Mouse (Mus musculus): ENCODE results near the gene Lcn9. TPM values are rescaled to one million over a fixed set of nuclear protein-coding genes. Genes with fewer than 3 reads are reported as not detected.

Gene Lcn9
- not detected for total RNA-seq (2023)

GRCm38 (mm10) chr2:25822806-25823205 lies at the start of gene Lcn9:
Gene Lcn9, plus strand, starts transcription at chr2:25823153.

GRCm38 (mm10) chr2:25776717-25777116 lies 46.2 kb upstream of the Lcn9 start, which contains the start of gene Lcn11:
Gene Lcn11, plus strand, starts transcription at chr2:25777017.

GRCm38 (mm10) chr2:25781957-25782356 lies 41.0 kb upstream of the Lcn9 start, which contains the start of gene Gm13539:
Gene Gm13539, plus strand, starts transcription at chr2:25782257.

GRCm38 (mm10) chr2:25815748-25816147 lies 7.2 kb upstream of the Lcn9 start, which contains the start of gene Glt6d1:
Gene Glt6d1, minus strand, starts transcription at chr2:25815848.

GRCm38 (mm10) chr2:25847226-25847625 lies 24.3 kb downstream of the Lcn9 start, which contains the start of gene Sohlh1:
Gene Sohlh1, minus strand, starts transcription at chr2:25847248.

GRCm38 (mm10) chr2:25863337-25864131 lies 40.6 kb downstream of the Lcn9 start, which contains the start of gene Kcnt1:
Gene Kcnt1, plus strand, starts transcription at chr2:25863734.

Other genes starting within 250 kb of the Lcn9 start
- 1 to 10 TPM; 1.2 to 3.0 TPM for gene Mamdc4, start 248.3 kb upstream of the Lcn9 start, total RNA-seq (2023)
- gene Phpt1, start 247.9 kb upstream of the Lcn9 start, total RNA-seq (2023): 10 to 100 TPM; 18.3 to 19.3 TPM
- under 1 TPM in 1 of 2 experiments, not detected in 1; 0.15 TPM for gene Ajm1, start 241.4 kb upstream of the Lcn9 start, total RNA-seq (2023)
- gene Rabl6, start 214.6 kb upstream of the Lcn9 start, total RNA-seq (2023): 100 to 1,000 TPM; 100 to 112 TPM
- not detected for gene Ccdc183, start 205.5 kb upstream of the Lcn9 start, total RNA-seq (2023)
- gene Tmem141, start 201.1 kb upstream of the Lcn9 start, total RNA-seq (2023): 1 to 10 TPM in 1 of 2 experiments, not detected in 1; 1.5 TPM
- 1 to 10 TPM in 1 of 2 experiments, under 1 TPM in 1; 0.68 to 5.9 TPM for gene Fcna, start 195.1 kb upstream of the Lcn9 start, total RNA-seq (2023)
- not detected for gene Lcn8, start 170.0 kb upstream of the Lcn9 start, total RNA-seq (2023)
- not detected for gene Lcn5, start 165.2 kb upstream of the Lcn9 start, total RNA-seq (2023)
- gene Lcn6, start 146.4 kb upstream of the Lcn9 start, total RNA-seq (2023): not detected
- gene Lcn10, start 140.4 kb upstream of the Lcn9 start, total RNA-seq (2023): not detected
- gene Obp2a, start 123.1 kb upstream of the Lcn9 start, total RNA-seq (2023): not detected
- 10 to 100 TPM; 24.7 to 28.4 TPM for gene Bmyc, start 116.4 kb upstream of the Lcn9 start, total RNA-seq (2023)
- gene Obp2b, start 86.1 kb upstream of the Lcn9 start, total RNA-seq (2023): not detected
- gene Lcn3, start 57.6 kb upstream of the Lcn9 start, total RNA-seq (2023): not detected
- not detected for gene Lcn11, start 46.1 kb upstream of the Lcn9 start, total RNA-seq (2023)
- gene Gm13539, start 40.9 kb upstream of the Lcn9 start, total RNA-seq (2023): not detected
- not detected for gene Glt6d1, start 7.3 kb upstream of the Lcn9 start, total RNA-seq (2023)
- not detected for gene Sohlh1, start 24.1 kb downstream of the Lcn9 start, total RNA-seq (2023)
- gene Kcnt1, start 40.6 kb downstream of the Lcn9 start, total RNA-seq (2023): not detected
- 10 to 100 TPM; 27.7 to 47.2 TPM for gene Camsap1, start 160.1 kb downstream of the Lcn9 start, total RNA-seq (2023)
- gene Ubac1, start 198.6 kb downstream of the Lcn9 start, total RNA-seq (2023): 10 to 100 TPM; 31.4 to 34.7 TPM

Data from B cell, adult 67 days (primary cell).